Mouse (Mus musculus): ENCODE results near the gene Dpp10. TPM values are rescaled to one million over a fixed set of nuclear protein-coding genes. Genes with fewer than 3 reads are reported as not detected.

Dpp10 gene
- polyA plus RNA-seq, 1 experiment: under 0.01 TPM

- Histone ChIP-seq H3K4me3 (replicated peaks) (no peak overlapping the region), H3K9me3 (no peaks in the 10 kb centered on the region), H3K36me3 (replicated peaks; ENCODE audit: low read length) (no peaks in the 10 kb centered on the region), H3K4me1 (no peaks in the 10 kb centered on the region), H3K27me3 (replicated peaks) (no peaks in the 10 kb centered on the region)
- TF ChIP-seq GATA1 (IDR thresholded peaks at IDR 0.05; ENCODE audit: borderline replicate concordance, low read length) (no peak), FLI1 (IDR thresholded peaks at IDR 0.05; ENCODE audit: low read length) (no peak)
Observed at GRCm38 (mm10) chr1:123995780-123996179, 49.6 kb downstream of the Dpp10 start.

- Histone ChIP-seq H3K4me3 (replicated peaks) (no peak overlapping the region), H3K36me3 (replicated peaks; ENCODE audit: low read length) (no peaks in the 10 kb centered on the region), H3K27me3 (replicated peaks) (no peaks in the 10 kb centered on the region), H3K9me3 (no peaks in the 10 kb centered on the region), H3K4me1 (no peaks in the 10 kb centered on the region)
- TF ChIP-seq GATA1 (IDR thresholded peaks at IDR 0.05; ENCODE audit: borderline replicate concordance, low read length) (no peak), FLI1 (IDR thresholded peaks at IDR 0.05; ENCODE audit: low read length) (no peak)
Observed at GRCm38 (mm10) chr1:123985324-123986024, 59.9 kb downstream of the Dpp10 start.

DNA sequence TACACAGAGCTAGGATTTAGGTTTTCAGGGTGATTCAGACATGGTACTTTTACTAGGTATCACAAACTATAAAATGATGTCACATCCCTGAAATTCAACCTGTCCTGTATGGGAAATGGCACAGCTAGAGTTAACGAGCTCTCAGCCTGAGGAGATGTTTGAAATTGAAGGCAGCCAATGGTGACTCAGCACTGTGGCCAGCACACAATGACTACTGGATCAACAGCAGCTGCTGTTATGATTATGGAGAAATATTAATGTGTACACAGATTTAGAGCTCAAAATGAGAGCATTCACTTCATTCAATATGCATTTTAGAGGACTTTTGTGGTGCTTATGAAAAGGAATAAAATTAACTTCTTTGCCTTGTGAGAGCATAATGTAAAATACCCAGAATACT is 66.8 kb downstream of the Dpp10 start:
- Histone ChIP-seq H3K27me3 (replicated peaks) (no peaks in the 10 kb centered on the region), H3K36me3 (replicated peaks; ENCODE audit: low read length) (no peaks in the 10 kb centered on the region), H3K9me3 (no peaks in the 10 kb centered on the region), H3K4me3 (replicated peaks) (no peak overlapping the region), H3K4me1 (no peaks in the 10 kb centered on the region)
- TF ChIP-seq GATA1 (IDR thresholded peaks at IDR 0.05; ENCODE audit: borderline replicate concordance, low read length): no peak
- TF ChIP-seq FLI1 (IDR thresholded peaks at IDR 0.05; ENCODE audit: low read length): no peak

GRCm38 (mm10) chr1:123974621-123975020 is 70.7 kb downstream of the Dpp10 start:
- Histone ChIP-seq H3K4me1 (no peaks in the 10 kb centered on the region), H3K36me3 (replicated peaks; ENCODE audit: low read length) (no peaks in the 10 kb centered on the region)

DNA sequence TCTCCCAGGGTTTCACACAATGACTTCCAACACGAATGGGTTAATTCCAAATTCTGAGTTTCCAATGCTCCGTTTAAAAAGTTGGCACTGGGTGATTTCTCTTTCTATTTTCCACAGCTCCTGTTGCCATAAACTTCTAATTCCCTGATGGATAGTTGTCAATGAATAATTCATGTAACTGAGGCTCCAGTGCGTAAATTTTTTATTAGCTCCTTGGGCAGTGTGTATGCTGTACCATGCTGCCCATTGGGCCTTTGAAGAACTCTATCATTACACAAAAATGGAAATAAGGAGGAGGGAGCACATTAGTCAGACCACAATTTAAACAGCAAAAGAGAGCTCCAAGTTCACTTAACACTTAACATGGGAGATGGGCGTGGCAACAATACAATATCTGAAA is 99.2 kb downstream of the Dpp10 start:
- H3K4me3 ChIP-seq (replicated peaks): no peak overlapping the region
- H3K4me1 ChIP-seq: no peaks in the 10 kb centered on the region
- H3K9me3 ChIP-seq: no peaks in the 10 kb centered on the region
- no peaks in the 10 kb centered on the region for H3K27me3 ChIP-seq (replicated peaks)
- no peaks in the 10 kb centered on the region for H3K36me3 ChIP-seq (replicated peaks; ENCODE audit: low read length)
- TF ChIP-seq FLI1 (IDR thresholded peaks at IDR 0.05; ENCODE audit: low read length) (no peak), GATA1 (IDR thresholded peaks at IDR 0.05; ENCODE audit: borderline replicate concordance, low read length) (no peak)

More at GRCm38 (mm10) chr1:123974621-123975020, 70.7 kb downstream of the Dpp10 start:
- Histone ChIP-seq H3K9me3 (no peaks in the 10 kb centered on the region), H3K4me3 (replicated peaks) (no peak overlapping the region), H3K27me3 (replicated peaks) (no peaks in the 10 kb centered on the region)
- TF ChIP-seq FLI1 (IDR thresholded peaks at IDR 0.05; ENCODE audit: low read length) (no peak), GATA1 (IDR thresholded peaks at IDR 0.05; ENCODE audit: borderline replicate concordance, low read length) (no peak)

- H3K4me1 ChIP-seq: no peaks in the 10 kb centered on the region
- no peaks in the 10 kb centered on the region for H3K9me3 ChIP-seq
- TF ChIP-seq FLI1 (IDR thresholded peaks at IDR 0.05; ENCODE audit: low read length) (no peak), GATA1 (IDR thresholded peaks at IDR 0.05; ENCODE audit: borderline replicate concordance, low read length) (no peak)
- H3K4me3 ChIP-seq (replicated peaks): no peak overlapping the region
- H3K36me3 ChIP-seq (replicated peaks; ENCODE audit: low read length): no peaks in the 10 kb centered on the region
- no peaks in the 10 kb centered on the region for H3K27me3 ChIP-seq (replicated peaks)
Observed at GRCm38 (mm10) chr1:123940826-123941225, 104.5 kb downstream of the Dpp10 start.

DNA sequence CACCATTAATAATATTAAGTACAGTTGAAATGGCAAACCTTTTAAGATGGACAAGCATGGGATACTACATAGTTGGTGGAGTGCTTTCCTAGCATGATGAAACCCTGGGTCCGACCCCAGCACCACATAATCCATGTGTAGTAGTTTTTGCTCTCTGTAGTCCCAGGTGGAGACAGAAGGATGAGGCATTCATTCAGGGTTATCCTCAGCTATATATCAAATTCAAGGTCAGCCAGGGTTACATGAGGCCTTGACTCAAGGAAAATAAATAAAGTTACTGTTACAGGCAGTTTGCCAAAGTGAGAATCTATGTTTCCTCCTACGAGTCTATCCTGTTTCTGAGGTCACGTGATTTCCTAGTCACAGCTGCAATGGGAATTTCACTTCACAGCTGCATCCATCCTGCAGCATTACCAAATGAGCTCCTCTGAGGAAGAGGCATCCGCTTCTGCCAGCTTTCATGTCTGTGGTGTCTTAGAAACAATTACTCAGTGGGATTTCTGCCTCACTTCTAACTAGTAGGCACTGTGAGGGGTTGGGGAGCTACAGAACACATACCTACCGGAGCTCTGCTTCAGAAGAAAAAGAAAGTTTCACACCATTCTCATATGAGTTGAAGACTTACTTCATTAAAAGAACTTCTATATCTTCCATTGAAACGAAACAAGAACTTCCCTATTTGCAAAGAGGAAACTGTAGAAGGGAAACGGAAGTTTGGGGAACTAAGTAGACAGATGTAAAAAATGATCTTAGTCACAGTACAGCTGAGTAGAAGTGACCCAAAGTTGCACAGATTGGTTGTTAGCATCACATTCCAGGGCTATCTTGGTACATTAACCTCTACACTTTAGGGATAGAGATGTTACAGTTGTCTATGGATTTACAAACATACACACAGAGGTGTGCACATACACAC is 111.3 kb downstream of the Dpp10 start:
- TF ChIP-seq FLI1 (IDR thresholded peaks at IDR 0.05; ENCODE audit: low read length) (no peak), GATA1 (IDR thresholded peaks at IDR 0.05; ENCODE audit: borderline replicate concordance, low read length) (no peak)
- Histone ChIP-seq H3K4me1 (no peaks in the 10 kb centered on the region), H3K36me3 (replicated peaks; ENCODE audit: low read length) (no peaks in the 10 kb centered on the region), H3K4me3 (replicated peaks) (no peak overlapping the region), H3K27me3 (replicated peaks) (no peaks in the 10 kb centered on the region), H3K9me3 (no peaks in the 10 kb centered on the region)

DNA sequence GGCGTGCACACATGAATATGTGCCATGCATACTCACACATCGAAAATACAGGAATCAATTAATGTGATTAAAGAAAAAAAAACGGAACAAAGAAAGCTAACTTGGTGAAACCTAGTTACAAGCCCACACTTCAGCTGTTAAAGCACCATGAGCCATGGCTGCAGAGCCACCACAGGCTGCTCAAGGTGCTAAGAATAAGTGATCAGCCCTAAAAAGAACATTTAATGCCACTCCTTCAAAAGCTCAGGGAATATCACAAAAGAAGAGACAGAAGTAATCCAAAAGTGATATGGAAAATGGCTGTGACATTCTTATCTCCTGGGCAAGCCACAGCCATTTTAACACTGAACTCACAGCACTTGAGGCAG is 117.4 kb downstream of the Dpp10 start:
- Histone ChIP-seq H3K4me1 (no peaks in the 10 kb centered on the region), H3K27me3 (replicated peaks) (no peaks in the 10 kb centered on the region), H3K4me3 (replicated peaks) (no peak overlapping the region), H3K9me3 (no peaks in the 10 kb centered on the region), H3K36me3 (replicated peaks; ENCODE audit: low read length) (no peaks in the 10 kb centered on the region)
- TF ChIP-seq FLI1 (IDR thresholded peaks at IDR 0.05; ENCODE audit: low read length) (no peak), GATA1 (IDR thresholded peaks at IDR 0.05; ENCODE audit: borderline replicate concordance, low read length) (no peak)

DNA sequence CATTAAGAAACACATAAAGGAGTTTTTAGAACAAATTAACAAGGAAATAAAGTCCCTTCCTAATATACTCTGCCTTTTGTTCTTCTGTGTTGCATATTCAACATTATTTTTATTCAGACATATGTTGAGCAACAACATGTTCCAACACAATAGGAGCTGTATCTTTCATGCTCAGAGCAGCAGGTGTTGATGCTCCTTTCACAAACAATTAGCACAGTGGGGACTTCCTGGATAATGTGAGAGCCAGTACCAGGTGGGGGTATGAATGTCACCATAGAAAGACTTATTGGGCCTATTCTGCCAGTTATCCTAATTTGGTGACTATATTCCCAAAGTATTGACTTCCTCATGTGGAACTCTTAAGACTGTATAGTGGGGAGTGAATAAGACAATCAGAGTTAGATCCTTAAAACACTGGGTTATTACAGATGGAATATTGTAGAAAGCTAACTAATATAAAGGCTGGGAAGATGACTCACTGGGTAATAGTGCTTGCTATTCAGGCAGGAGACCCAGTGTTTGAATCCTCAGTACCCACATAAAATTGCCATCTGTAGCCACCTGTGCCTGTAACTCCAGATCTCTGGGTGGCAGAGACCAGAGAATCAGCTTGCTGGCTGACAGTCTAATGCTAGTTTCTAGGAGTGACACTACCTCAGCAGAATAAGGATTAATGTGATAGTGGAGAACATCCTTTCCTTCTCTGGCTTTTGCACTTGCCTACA is 117.9 kb downstream of the Dpp10 start:
- H3K27me3 ChIP-seq (replicated peaks): no peaks in the 10 kb centered on the region
- TF ChIP-seq FLI1 (IDR thresholded peaks at IDR 0.05; ENCODE audit: low read length) (no peak), GATA1 (IDR thresholded peaks at IDR 0.05; ENCODE audit: borderline replicate concordance, low read length) (no peak)
- H3K4me1 ChIP-seq: no peaks in the 10 kb centered on the region
- no peaks in the 10 kb centered on the region for H3K36me3 ChIP-seq (replicated peaks; ENCODE audit: low read length)
- H3K4me3 ChIP-seq (replicated peaks): no peak overlapping the region
- no peaks in the 10 kb centered on the region for H3K9me3 ChIP-seq
